Mouse (Mus musculus): ENCODE data around the gene Gm13199.

The Gm13199 gene

GRCm38 (mm10) chr2:5821264-5821663, 41.5 kb downstream of the Gm13199 start:
- DNase-seq: no peak
